Mouse (Mus musculus) limb, embryonic 14.5 days (tissue): ENCODE data around the gene Gmcl1. TPM values are rescaled to one million over a fixed set of nuclear protein-coding genes. Genes with fewer than 3 reads are reported as not detected.

Source experiments
- ATAC-seq: fragments of 200-750 bp; cut with Nextera tagmentation; 2 replicates; pipeline ENCODE4 v1.8.0; 2017; ENCODE audit warnings: low read depth, moderate number of reproducible peaks, moderate TSS enrichment; ENCODE audit not compliant: low FRiP score
- DNase-seq: peaks from one replicate; pipeline ENCODE4 v3.0.0-alpha.2; 2015; ENCODE audit warnings: low spot score
- H3K27ac ChIP-seq: fragments of 300-500 bp; sonication (generic); replicated peaks from 2 replicates; pipeline ENCODE4 v1.5.1; 2014; ENCODE audit warnings: low read depth, mild to moderate bottlenecking, low read length, moderate library complexity, mixed read lengths
- H3K27me3 ChIP-seq: fragments of 300-500 bp; sonication (generic); 2 replicates; pipeline ENCODE4 v1.6.1; 2014; ENCODE audit warnings: low read length, mixed read lengths; ENCODE audit not compliant: control insufficient read depth, insufficient read depth
- H3K36me3 ChIP-seq: fragments of 300-500 bp; sonication (generic); 2 replicates; pipeline ENCODE4 v1.6.1; 2014; ENCODE audit warnings: mild to moderate bottlenecking, low read length, moderate library complexity, mixed read lengths; ENCODE audit not compliant: control insufficient read depth, insufficient read depth
- H3K4me1 ChIP-seq: fragments of 300-500 bp; sonication (generic); 2 replicates; pipeline ENCODE4 v1.6.1; 2014; ENCODE audit warnings: antibody characterized with exemption, low read length, mixed read lengths; ENCODE audit not compliant: control insufficient read depth, insufficient read depth
- H3K4me2 ChIP-seq: fragments of 300-500 bp; sonication (generic); replicated peaks from 2 replicates; pipeline ENCODE4 v1.6.1; 2014; ENCODE audit warnings: low read depth, mild to moderate bottlenecking, low read length, moderate library complexity; ENCODE audit not compliant: severe bottlenecking
- H3K4me3 ChIP-seq: fragments of 300-500 bp; sonication (generic); replicated peaks from 2 replicates; pipeline ENCODE4 v1.5.1; 2014; ENCODE audit warnings: low read length
- H3K9ac ChIP-seq: fragments of 300-500 bp; sonication (generic); 2 replicates; pipeline ENCODE4 v1.6.1; 2014; ENCODE audit warnings: mild to moderate bottlenecking, low read depth, low read length, moderate library complexity; ENCODE audit not compliant: severe bottlenecking
- H3K9me3 ChIP-seq: fragments of 300-500 bp; sonication (generic); 2 replicates; pipeline ENCODE4 v1.6.1; 2016; ENCODE audit warnings: low read length; ENCODE audit not compliant: control insufficient read depth
- POLR2A ChIP-seq: fragments of 200-500 bp; IDR thresholded peaks from 2 replicates; pipeline ENCODE4 v1.8.0; 2012; ENCODE audit warnings: inconsistent platforms, mild to moderate bottlenecking, moderate library complexity, borderline replicate concordance; ENCODE audit not compliant: insufficient read depth, insufficient read length; ENCODE audit errors: extremely low read depth
- WGBS: fragments of 180-500 bp; shearing (Covaris S2); extraction: QIAGEN DNeasy Blood & Tissue Kit; methylation state at CpG from one replicate; pipeline ENCODE4 v1.1.7; 2014; 5-methylcytosine and 5-hydroxymethylcytosine counted together
- polyA plus RNA-seq, 2 experiments: library from polyadenylated mRNA; depleted of rRNA in 1 of 2; stranded (reverse) in 1 of 2; unstranded in 1 of 2; fragments of >200 nt; fragmentation: Nextera tagmentation in 1 of 2; extraction: Ambion mirVana in 1 of 2; gene quantifications; 2 replicates each; pipeline versions ENCODE4 v1.2.1 to v1.2.3; 2012 to 2014

Gmcl1 gene
- polyA plus RNA-seq, 2 experiments: 27.3 to 33.3 TPM

- H3K4me1 ChIP-seq: peaks cover 4% of the 10 kb centered on the region; the same call in 1 of the 2 replicates
- ATAC-seq (peak; percentile 92), DNase-seq (peak; percentile 87)
- H3K27ac ChIP-seq: peak within 1 kb of the TSS; percentile 67
- no peaks in the 10 kb centered on the region for H3K27me3 ChIP-seq
- peak within 1 kb of the TSS; percentile 82 for H3K9ac ChIP-seq
- TF ChIP-seq POLR2A: peak; percentile 85; the same call in 1 of the 2 replicates
- no peaks in the 10 kb centered on the region for H3K9me3 ChIP-seq
- peak within 1 kb of the TSS; percentile 83 for H3K4me3 ChIP-seq
- 2% methylated on average over 36 of the region's 36 CpGs for WGBS
- H3K4me2 ChIP-seq: peak within 1 kb of the TSS; percentile 76
- peaks cover 36% of the 10 kb centered on the region for H3K36me3 ChIP-seq
Observed at GRCm38 (mm10) chr6:86683872-86684654, 49.1 kb downstream of the Gmcl1 start, which contains the start of gene Snrnp27. Snrnp27 (minus strand) TSS chr6:86684522.

GRCm38 (mm10) chr6:86681289-86681688 lies 51.9 kb downstream of the Gmcl1 start:
- DNase-seq (no peak), ATAC-seq (no peak)
- Histone ChIP-seq H3K4me1 (peaks cover 4% of the 10 kb centered on the region; the same call in 1 of the 2 replicates), H3K27me3 (no peaks in the 10 kb centered on the region), H3K4me2 (no peak overlapping the region), H3K9me3 (no peaks in the 10 kb centered on the region), H3K9ac (no peak overlapping the region), H3K4me3 (no peak overlapping the region), H3K36me3 (peaks cover 63% of the 10 kb centered on the region), H3K27ac (no peak overlapping the region)
- 91% methylated on average over 3 of the region's 3 CpGs for WGBS
- TF ChIP-seq POLR2A: no peak

GRCm38 (mm10) chr6:86678341-86678740 lies 54.8 kb downstream of the Gmcl1 start:
- DNase-seq: no peak
- Histone ChIP-seq H3K27ac (no peak overlapping the region), H3K4me3 (no peak overlapping the region), H3K4me2 (no peak overlapping the region), H3K9me3 (no peaks in the 10 kb centered on the region), H3K9ac (no peak overlapping the region), H3K27me3 (no peaks in the 10 kb centered on the region), H3K36me3 (peaks cover 91% of the 10 kb centered on the region), H3K4me1 (no peaks in the 10 kb centered on the region)
- WGBS: 77% methylated on average over 6 of the region's 6 CpGs
- no peak for ATAC-seq
- TF ChIP-seq POLR2A: no peak

GRCm38 (mm10) chr6:86670873-86671272 lies 62.3 kb downstream of the Gmcl1 start:
- 23% methylated on average over 2 of the region's 2 CpGs for WGBS
- no peak overlapping the region for H3K4me3 ChIP-seq
- DNase-seq: peak; percentile 82
- H3K4me2 ChIP-seq: no peak overlapping the region
- H3K9me3 ChIP-seq: no peaks in the 10 kb centered on the region
- ATAC-seq: no peak
- peaks cover 44% of the 10 kb centered on the region for H3K36me3 ChIP-seq
- no peaks in the 10 kb centered on the region for H3K27me3 ChIP-seq
- no peak overlapping the region for H3K9ac ChIP-seq
- TF ChIP-seq POLR2A: no peak
- H3K27ac ChIP-seq: no peak overlapping the region
- H3K4me1 ChIP-seq: peaks cover 9% of the 10 kb centered on the region

GRCm38 (mm10) chr6:86669240-86669727 lies 63.9 kb downstream of the Gmcl1 start:
- no peak for TF ChIP-seq POLR2A
- under 1% methylated on average over 27 of the region's 37 CpGs for WGBS
- Histone ChIP-seq H3K36me3 (peaks cover 31% of the 10 kb centered on the region), H3K4me1 (peaks cover 12% of the 10 kb centered on the region), H3K27ac (peak overlapping the region; percentile 40; the same call in 1 of the 2 replicates), H3K4me2 (peak overlapping the region; percentile 66), H3K27me3 (no peaks in the 10 kb centered on the region), H3K9ac (peak overlapping the region; percentile 45), H3K9me3 (no peaks in the 10 kb centered on the region), H3K4me3 (peak overlapping the region; percentile 84)
- ATAC-seq (peak; percentile 100), DNase-seq (peak; percentile 100)
